Comparison of ENCODE assay signal across 20 mouse cellular contexts in genomic region chr2:34544021-34544420, GRCm38 (mm10).
DNase-seq lines count a peak whose midpoint lies in the region; ATAC-seq lines count a peak whose summit lies in the region.
"Had no signal": no experiment of that assay in that cellular context is flagged by ENCODE, and none has a peak within 500 bp of the region (broad histone marks: within the 10 kb centered on the region; RNA-seq: fewer than 3 reads in every experiment).

No protein-coding gene starts in this region.

- WGBS in lung, embryonic 16.5 days, result 47% methylated on average over 3 of the region's 3 CpGs

- H3K27ac ChIP-seq in lung, embryonic 16.5 days (ENCODE audit: low read length), result peak overlapping the region; percentile 46
- H3K27ac ChIP-seq: embryonic facial prominence, embryonic 15.5 days; forebrain, embryonic 10.5 days; hindbrain, embryonic 14.5 days had no signal

- no peaks in the 10 kb centered on the region for H3K36me3 ChIP-seq in lung, embryonic 16.5 days (ENCODE audit: control insufficient read depth, insufficient read depth, low read length)
- H3K36me3 ChIP-seq: embryonic facial prominence, embryonic 15.5 days; heart, embryonic 12.5 days had no signal

- H3K4me3 ChIP-seq in lung, embryonic 16.5 days (ENCODE audit: low read length), result no peak overlapping the region
- H3K4me3 ChIP-seq: embryonic facial prominence, embryonic 15.5 days; erythroblast, embryonic 14.5 days; forebrain, embryonic 10.5 days; heart, embryonic 12.5 days had no signal

- ATAC-seq in lung, embryonic 16.5 days (ENCODE audit: low read depth), result no peak
- ATAC-seq: intestine, embryonic 16.5 days had no signal

- no peaks in the 10 kb centered on the region for H3K9me3 ChIP-seq in lung, embryonic 16.5 days (ENCODE audit: control insufficient read depth, low read length)
- H3K9me3 ChIP-seq: embryonic facial prominence, embryonic 15.5 days; forebrain, embryonic 10.5 days; heart, embryonic 12.5 days had no signal

- no peak overlapping the region for H3K4me2 ChIP-seq in lung, embryonic 16.5 days (ENCODE audit: low read depth, low read length)
- H3K4me2 ChIP-seq: embryonic facial prominence, embryonic 15.5 days; heart, embryonic 12.5 days; hindbrain, embryonic 14.5 days had no signal

- intact Hi-C loops in heart, postnatal 10 days (cut with DNase I), result no loop called here

- DNase-seq in heart, adult 11 months, result peak; percentile 66
- DNase-seq in heart, postnatal 10 days, result no peak
- DNase-seq in lung, postnatal 14 days, result no peak
- peak; percentile 31 to 38 for DNase-seq in right cerebral cortex, adult 2 months (ENCODE audit: low spot score in 2 of 2)
- DNase-seq in right cerebral cortex, postnatal 10 days (ENCODE audit: low spot score in 2 of 2), result no peak
- no peak for DNase-seq in testis, postnatal 14 days (ENCODE audit: low spot score)
- DNase-seq: adrenal gland, adult 2 months; adrenal gland, postnatal 25 days; cerebellum, adult 11 months; cerebellum, adult 8-10 months; embryo, embryonic 11 days; gastrocnemius, postnatal 10 days; heart, postnatal 36 days had no signal

- H3K9ac ChIP-seq in lung, embryonic 16.5 days (ENCODE audit: low read length), result no peak overlapping the region
- H3K9ac ChIP-seq: embryonic facial prominence, embryonic 15.5 days; heart, embryonic 12.5 days; hindbrain, embryonic 14.5 days had no signal

- peaks cover 15% of the 10 kb centered on the region for H3K4me1 ChIP-seq in lung, embryonic 16.5 days (replicated peaks; ENCODE audit: control insufficient read depth, insufficient read depth, low read length)

- H3K27me3 ChIP-seq in lung, embryonic 16.5 days (ENCODE audit: control insufficient read depth, insufficient read depth, low read depth, low read length), result no peaks in the 10 kb centered on the region; the same call in 1 of the 2 replicates
- H3K27me3 ChIP-seq: embryonic facial prominence, embryonic 15.5 days; heart, embryonic 12.5 days had no signal

Comparison
In these comparisons a context has a peak if more than half of its experiments do, and no peak if none do; other contexts are left out.
1. DNase-seq: peak in heart, adult 11 months (single experiment) and right cerebral cortex, adult 2 months (2 of 2); none in heart, postnatal 10 days (0 of 2), lung, postnatal 14 days (single experiment), right cerebral cortex, postnatal 10 days (0 of 2) and testis, postnatal 14 days (single experiment).